Mouse (Mus musculus) stomach, embryonic 16.5 days (tissue): Measurements from ENCODE around the gene Rhobtb3. TPM values are rescaled to one million over a fixed set of nuclear protein-coding genes. Genes with fewer than 3 reads are reported as not detected.
A peak's percentile ranks its signal among the peaks of the same experiment; 100 is the strongest.

Experiments used
- ATAC-seq: fragments of 200-750 bp; cut with Nextera tagmentation; 2 replicates; pipeline ENCODE4 v1.8.0; 2017; ENCODE audit warnings: moderate number of reproducible peaks, moderate TSS enrichment; ENCODE audit not compliant: insufficient read depth, low FRiP score
- H3K27ac ChIP-seq: fragments of 300-500 bp; sonication (generic); 2 replicates; pipeline ENCODE4 v1.5.1; 2014; ENCODE audit warnings: low read length
- H3K27me3 ChIP-seq: fragments of 300-500 bp; sonication (generic); 2 replicates; pipeline ENCODE4 v1.6.1; 2014; ENCODE audit warnings: low read length, control low read depth, mixed read lengths; ENCODE audit not compliant: control insufficient read depth, insufficient read depth
- H3K36me3 ChIP-seq: fragments of 300-500 bp; sonication (generic); 2 replicates; pipeline ENCODE4 v1.6.1; 2014; ENCODE audit warnings: low read length; ENCODE audit not compliant: control insufficient read depth, insufficient read depth
- H3K4me1 ChIP-seq: fragments of 300-500 bp; sonication (generic); 2 replicates; pipeline ENCODE4 v1.6.1; 2014; ENCODE audit warnings: low read length, control low read depth, mixed read lengths; ENCODE audit not compliant: control insufficient read depth, insufficient read depth
- H3K4me2 ChIP-seq: fragments of 300-500 bp; sonication (generic); 2 replicates; pipeline ENCODE4 v1.6.1; 2014; ENCODE audit warnings: low read depth, low read length, mixed read lengths
- H3K4me3 ChIP-seq: fragments of 300-500 bp; sonication (generic); replicated peaks from 2 replicates; pipeline ENCODE4 v1.5.1; 2014; ENCODE audit warnings: mild to moderate bottlenecking, low read length
- H3K9ac ChIP-seq: fragments of 300-500 bp; sonication (generic); 2 replicates; pipeline ENCODE4 v1.6.1; 2014; ENCODE audit warnings: low read length
- H3K9me3 ChIP-seq: fragments of 300-500 bp; sonication (generic); replicated peaks from 2 replicates; pipeline ENCODE4 v1.6.1; 2016; ENCODE audit warnings: low read length, control low read depth; ENCODE audit not compliant: control insufficient read depth
- WGBS: fragments of 180-500 bp; shearing (Covaris S2); extraction: QIAGEN DNeasy Blood & Tissue Kit; methylation state at CpG from one replicate; pipeline ENCODE4 v1.1.7; 2014; 5-methylcytosine and 5-hydroxymethylcytosine counted together
- polyA plus RNA-seq: library from polyadenylated mRNA; unstranded; fragments of >200 nt; fragmentation: Nextera tagmentation; extraction: Ambion mirVana; gene quantifications from 2 replicates; pipeline ENCODE4 v1.2.1, GENCODE M21; 2015

Gene Rhobtb3
- polyA plus RNA-seq, 1 experiment from 2014 or later: 20.0 TPM

- Histone ChIP-seq H3K36me3 (no peaks in the 10 kb centered on the region), H3K4me2 (no peak overlapping the region), H3K9me3 (no peaks in the 10 kb centered on the region), H3K4me1 (peaks cover 2% of the 10 kb centered on the region; the same call in 1 of the 2 replicates), H3K9ac (no peak overlapping the region), H3K27me3 (no peaks in the 10 kb centered on the region), H3K27ac (no peak overlapping the region), H3K4me3 (no peak overlapping the region)
- no peak for ATAC-seq
These were observed 11.8 kb upstream of the Rhobtb3 start for GRCm38 (mm10) chr13:75955357-75955992.

- Histone ChIP-seq H3K4me2 (no peak overlapping the region), H3K4me3 (no peak overlapping the region), H3K27me3 (no peaks in the 10 kb centered on the region), H3K9ac (no peak overlapping the region), H3K4me1 (peaks cover 2% of the 10 kb centered on the region; the same call in 1 of the 2 replicates), H3K36me3 (no peaks in the 10 kb centered on the region), H3K9me3 (no peaks in the 10 kb centered on the region), H3K27ac (no peak overlapping the region)
- ATAC-seq: peak; percentile 64; the same call in 1 of the 2 replicates
- 24% methylated on average over 1 of the region's 1 CpGs for WGBS
These were observed 6.6 kb upstream of the Rhobtb3 start for GRCm38 (mm10) chr13:75950295-75950694.

- peak; percentile 19; the same call in 1 of the 2 replicates for ATAC-seq
- Histone ChIP-seq H3K4me1 (peaks cover 15% of the 10 kb centered on the region; the same call in 1 of the 2 replicates), H3K9me3 (no peaks in the 10 kb centered on the region), H3K27ac (peak overlapping the region; percentile 98), H3K9ac (peak overlapping the region; percentile 97), H3K4me2 (peak overlapping the region; percentile 73), H3K36me3 (no peaks in the 10 kb centered on the region), H3K4me3 (peak overlapping the region; percentile 89), H3K27me3 (no peaks in the 10 kb centered on the region)
- WGBS: 2% methylated on average over 7 of the region's 7 CpGs
These were observed 507 bp upstream of the Rhobtb3 start for GRCm38 (mm10) chr13:75944044-75944820.

- ATAC-seq: no peak
- H3K4me3 ChIP-seq: peak overlapping the region; percentile 89
- no peaks in the 10 kb centered on the region for H3K9me3 ChIP-seq
- peaks cover 2% of the 10 kb centered on the region; the same call in 1 of the 2 replicates for H3K36me3 ChIP-seq
- H3K27me3 ChIP-seq: no peaks in the 10 kb centered on the region
- peak overlapping the region; percentile 73 for H3K4me2 ChIP-seq
- peak overlapping the region; percentile 97 for H3K9ac ChIP-seq
- H3K4me1 ChIP-seq: peaks cover 15% of the 10 kb centered on the region; the same call in 1 of the 2 replicates
- H3K27ac ChIP-seq: peak overlapping the region; percentile 98
- WGBS: 0% methylated on average over 6 of the region's 6 CpGs
These were observed 994 bp downstream of the Rhobtb3 start for GRCm38 (mm10) chr13:75942731-75943130.

GRCm38 (mm10) chr13:75941518-75942295 lies 2.0 kb downstream of the Rhobtb3 start:
- no peak overlapping the region; the same call in 1 of the 2 replicates for H3K9ac ChIP-seq
- H3K27me3 ChIP-seq: no peaks in the 10 kb centered on the region
- no peak overlapping the region; the same call in 1 of the 2 replicates for H3K27ac ChIP-seq
- H3K36me3 ChIP-seq: peaks cover 2% of the 10 kb centered on the region; the same call in 1 of the 2 replicates
- ATAC-seq: no peak
- WGBS: 84% methylated on average over 5 of the region's 5 CpGs
- H3K4me3 ChIP-seq: peak overlapping the region; percentile 14
- H3K9me3 ChIP-seq: no peaks in the 10 kb centered on the region
- H3K4me2 ChIP-seq: peak overlapping the region; percentile 44
- H3K4me1 ChIP-seq: peaks cover 15% of the 10 kb centered on the region; the same call in 1 of the 2 replicates

- H3K36me3 ChIP-seq: peaks cover 2% of the 10 kb centered on the region; the same call in 1 of the 2 replicates
- H3K9me3 ChIP-seq: no peaks in the 10 kb centered on the region
- H3K9ac ChIP-seq: no peak overlapping the region; the same call in 1 of the 2 replicates
- peak overlapping the region; percentile 14; the same call in 1 of the 2 replicates for H3K4me3 ChIP-seq
- WGBS: 65% methylated on average over 2 of the region's 2 CpGs
- no peaks in the 10 kb centered on the region for H3K27me3 ChIP-seq
- H3K4me1 ChIP-seq: peaks cover 15% of the 10 kb centered on the region; the same call in 1 of the 2 replicates
- H3K4me2 ChIP-seq: peak overlapping the region; percentile 44
- no peak overlapping the region; the same call in 1 of the 2 replicates for H3K27ac ChIP-seq
- no peak for ATAC-seq
These were observed 2.8 kb downstream of the Rhobtb3 start for GRCm38 (mm10) chr13:75940791-75941517.

GRCm38 (mm10) chr13:75938866-75939265 lies 4.9 kb downstream of the Rhobtb3 start:
- 90% methylated on average over 5 of the region's 5 CpGs for WGBS

GRCm38 (mm10) chr13:75933287-75933686 lies 10.4 kb downstream of the Rhobtb3 start:
- Histone ChIP-seq H3K9me3 (no peaks in the 10 kb centered on the region), H3K27ac (no peak overlapping the region), H3K4me3 (no peak overlapping the region), H3K9ac (no peak overlapping the region), H3K27me3 (no peaks in the 10 kb centered on the region), H3K36me3 (no peaks in the 10 kb centered on the region; the same call in 1 of the 2 replicates), H3K4me1 (no peaks in the 10 kb centered on the region), H3K4me2 (no peak overlapping the region)
- WGBS: 85% methylated on average over 1 of the region's 1 CpGs
- no peak for ATAC-seq

More at GRCm38 (mm10) chr13:75938866-75939265, 4.9 kb downstream of the Rhobtb3 start:
- Histone ChIP-seq H3K27ac (no peak overlapping the region), H3K36me3 (peaks cover 2% of the 10 kb centered on the region; the same call in 1 of the 2 replicates), H3K4me2 (no peak overlapping the region), H3K4me1 (peaks cover 10% of the 10 kb centered on the region; the same call in 1 of the 2 replicates), H3K27me3 (no peaks in the 10 kb centered on the region), H3K9ac (no peak overlapping the region), H3K9me3 (no peaks in the 10 kb centered on the region), H3K4me3 (no peak overlapping the region)
- ATAC-seq: no peak
